Mouse (Mus musculus) erythroblast, adult 5-6 weeks (primary cell): ENCODE measurements around the gene Ets2. TPM values are rescaled to one million over a fixed set of nuclear protein-coding genes. Genes with fewer than 3 reads are reported as not detected.

Experiments used
- ATAC-seq: replicated peaks from 2 replicates; pipeline ENCODE4 v1.8.0; 2016; ENCODE audit warnings: moderate number of reproducible peaks, mild to moderate bottlenecking, moderate TSS enrichment, inconsistent platforms; ENCODE audit not compliant: poor library complexity, low FRiP score, severe bottlenecking
- total RNA-seq, 2 experiments: library from RNA; stranded (forward) in 1 of 2; stranded (reverse) in 1 of 2; fragments of 150-400 nt in 1 of 2; fragments of 200-764, 138-1000 nt in 1 of 2; gene quantifications; 2 replicates each; pipeline versions ENCODE4 v1.2.3 to v1.2.4; 2015 to 2017; ENCODE audit warnings: low replicate concordance in 2 of 2

The Ets2 gene
- total RNA-seq (2015; ENCODE audit: low replicate concordance), result 2.1 and 4.6 TPM in 2 replicates
- total RNA-seq (2017; ENCODE audit: low replicate concordance), result 2.6 and 5.9 TPM in 2 replicates

DNA sequence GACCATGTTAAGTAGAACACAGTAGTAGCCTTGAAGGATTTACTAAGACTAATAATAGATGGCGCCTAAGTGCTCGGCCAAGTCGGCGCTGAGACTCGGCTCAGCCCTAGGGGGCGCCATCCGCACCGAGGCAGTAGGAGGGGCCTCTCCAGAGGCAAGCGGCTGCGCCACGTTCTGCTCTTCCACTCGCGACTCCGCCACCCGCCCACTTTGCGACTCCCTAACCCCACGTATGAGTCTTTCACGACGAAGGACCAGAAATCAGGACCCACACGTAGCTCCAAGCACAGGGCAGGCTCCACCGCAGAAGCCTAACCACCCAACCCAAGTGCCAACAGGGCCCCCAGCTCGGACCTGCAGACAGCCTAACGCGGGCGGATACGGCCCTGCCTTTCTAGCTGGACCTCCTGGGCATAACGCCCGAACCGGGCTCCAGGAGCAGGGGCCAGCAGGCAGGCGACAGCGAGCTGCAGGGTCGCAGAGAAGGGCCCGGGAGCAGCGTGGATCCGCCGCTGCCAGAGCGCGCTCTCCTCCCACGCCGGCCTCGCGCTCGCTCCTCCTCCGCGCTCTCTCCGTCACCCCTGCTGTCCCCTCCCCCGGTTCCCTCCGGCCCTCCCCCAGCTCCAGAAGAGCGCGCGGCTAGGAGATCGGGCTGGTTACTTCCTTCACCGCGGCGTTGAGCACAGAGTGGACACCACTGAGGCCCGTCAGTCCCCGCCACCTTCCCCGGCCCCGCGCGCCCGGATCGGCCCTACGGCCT, at the start of gene Ets2:
Gene Ets2 (plus strand): TSS at position 274 of the 760 bp plus-strand sequence.
- ATAC-seq, result peak; percentile 65; the same call in 1 of the 2 replicates

DNA sequence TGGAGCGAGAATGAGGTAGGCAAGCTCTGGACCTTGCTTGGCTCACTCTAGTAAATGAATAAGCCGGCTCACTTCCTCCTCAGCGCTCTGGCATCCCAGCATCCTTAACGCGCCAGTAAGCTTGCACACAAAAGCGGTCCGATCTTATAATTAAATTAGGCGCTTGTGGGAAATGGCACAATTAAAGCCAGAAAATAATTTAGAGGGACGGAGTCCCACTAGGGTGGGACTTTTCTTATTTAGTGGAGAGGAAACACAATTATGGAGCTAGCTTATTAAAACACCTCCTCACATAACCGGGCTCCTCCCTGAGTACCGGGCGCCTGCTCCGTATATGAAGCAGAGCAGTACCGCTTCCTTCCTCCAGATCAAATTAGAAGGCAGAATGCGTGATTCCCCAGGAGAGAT, 47.7 kb upstream of the Ets2 start:
- no peak for ATAC-seq

DNA sequence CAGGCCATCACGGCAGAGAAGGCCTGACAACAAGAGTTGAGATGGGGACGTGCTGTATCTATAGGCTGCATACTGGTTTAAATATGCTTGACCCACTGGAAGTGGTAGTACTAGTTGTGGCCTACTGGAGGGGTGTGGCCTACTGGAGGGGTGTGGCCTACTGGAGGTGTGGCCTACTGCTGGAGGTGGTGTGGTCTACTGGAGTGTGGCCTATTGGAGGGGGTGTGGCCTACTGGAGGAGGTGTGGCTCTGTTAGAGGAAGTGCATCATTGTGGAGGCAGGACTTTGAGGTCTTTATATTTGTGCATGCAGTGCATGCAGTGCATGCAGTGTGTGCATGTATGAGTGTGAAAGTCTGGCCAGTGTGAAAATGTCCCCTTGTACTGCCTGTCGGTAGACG, 45.3 kb upstream of the Ets2 start:
- 0 out of 2 replicates have a peak, but pooled peaks have one; percentile 40 for ATAC-seq

DNA sequence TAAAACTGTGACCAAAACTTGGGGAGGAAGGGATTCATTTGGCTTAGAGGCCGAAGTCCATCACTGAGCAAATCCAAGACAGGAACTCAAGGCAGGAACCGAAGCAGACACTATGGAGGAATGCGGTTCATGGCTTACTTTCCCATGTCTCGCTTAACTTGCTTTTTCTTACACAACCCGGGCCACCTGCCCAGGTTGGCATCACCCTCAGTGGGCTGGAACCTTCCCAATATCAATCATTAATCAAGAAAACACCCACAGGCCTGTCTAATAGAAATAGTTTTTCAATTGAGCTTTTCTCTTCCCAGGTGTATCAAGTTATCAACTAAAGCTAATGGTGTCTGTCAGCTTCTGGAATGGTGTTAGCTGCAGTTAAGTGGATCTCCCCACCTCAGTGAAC, 44.7 kb upstream of the Ets2 start:
- ATAC-seq, result no peak

DNA sequence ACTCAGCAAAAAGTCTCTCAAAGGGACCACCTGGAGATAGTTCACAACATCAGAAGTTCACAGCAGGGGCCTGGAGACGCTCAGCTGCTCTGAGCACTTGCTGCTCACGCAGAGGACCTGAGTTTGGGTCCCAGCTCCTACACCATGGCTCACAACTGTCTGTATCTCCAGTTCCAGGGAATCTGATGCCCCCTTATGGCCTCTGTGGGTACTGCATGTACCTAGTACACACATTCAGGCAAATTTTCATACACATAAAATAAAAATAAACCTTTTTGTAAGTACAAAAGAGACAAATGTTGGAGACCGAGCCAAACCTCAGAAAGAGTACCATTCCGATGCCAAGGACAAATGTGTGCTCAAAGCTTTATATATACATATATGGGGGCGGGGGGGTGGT, 44.1 kb upstream of the Ets2 start:
- no peak for ATAC-seq

DNA sequence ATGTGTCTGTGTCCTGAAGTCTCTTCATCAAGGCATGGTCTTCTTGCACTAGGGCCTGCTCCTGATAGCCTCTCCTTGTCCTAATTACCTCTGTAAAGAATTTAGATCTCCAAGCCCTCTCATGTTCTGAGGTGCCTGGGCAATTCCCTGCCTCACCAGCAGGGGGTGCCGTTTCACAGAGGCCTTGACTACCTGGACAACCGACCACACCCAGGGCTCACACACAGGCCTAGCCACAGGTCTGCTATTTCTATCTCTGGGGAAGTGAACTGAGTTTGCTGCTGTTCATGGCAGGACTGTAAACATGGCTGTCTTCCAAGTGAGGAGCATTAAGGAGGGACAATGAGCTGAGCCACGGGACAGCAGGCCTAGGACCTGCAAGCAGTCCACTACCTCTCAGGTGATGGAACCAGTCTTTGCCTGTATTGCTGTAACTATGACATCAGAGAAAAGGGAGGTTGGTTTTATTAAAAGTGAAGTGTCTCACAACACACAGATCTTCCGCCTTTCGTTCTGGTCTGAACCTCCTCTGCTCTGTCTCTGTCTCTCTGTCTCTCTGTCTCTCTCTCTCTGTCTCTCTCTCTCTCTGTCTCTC, 42.9 kb upstream of the Ets2 start:
- peak; percentile 62; the same call in 1 of the 2 replicates for ATAC-seq

DNA sequence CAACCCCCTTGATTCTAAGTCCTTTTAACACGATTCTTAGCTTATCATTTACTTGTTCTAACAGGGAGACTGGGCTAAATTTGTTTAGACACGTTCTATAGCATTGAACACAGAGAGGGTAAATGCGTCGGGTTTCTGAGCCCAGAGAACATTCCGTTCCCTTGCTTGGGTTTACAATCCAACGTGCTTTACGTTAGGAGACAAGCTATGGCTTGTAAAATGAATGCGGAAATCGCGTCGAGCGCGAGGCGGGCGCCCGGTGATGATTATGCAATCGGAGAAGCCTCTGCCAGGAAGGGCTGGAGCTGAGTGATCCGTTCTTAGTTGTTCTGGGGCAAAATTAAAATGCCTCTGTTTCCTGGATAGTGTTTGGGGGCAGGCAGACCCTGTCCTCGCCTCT, 42.4 kb upstream of the Ets2 start:
- no peak for ATAC-seq

DNA sequence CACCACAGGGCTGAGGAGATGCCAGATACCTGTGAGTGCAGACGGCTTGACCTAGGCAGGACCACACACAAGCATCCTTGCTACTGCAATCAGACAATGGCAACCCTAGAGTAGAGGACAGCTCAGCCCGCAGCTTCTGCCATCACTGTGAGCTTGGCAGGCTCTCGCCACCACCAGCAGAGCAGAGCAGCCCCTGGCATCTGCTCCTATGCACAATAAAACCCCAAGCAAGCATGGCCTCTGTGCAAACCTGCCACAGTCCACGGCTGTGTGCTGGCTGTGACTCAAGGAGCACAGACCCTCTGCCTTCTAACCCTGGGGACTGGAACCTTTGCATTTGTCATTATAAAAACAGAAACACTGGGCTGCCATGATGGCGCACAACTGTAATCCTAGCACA, 41.0 kb upstream of the Ets2 start:
- ATAC-seq, result no peak

DNA sequence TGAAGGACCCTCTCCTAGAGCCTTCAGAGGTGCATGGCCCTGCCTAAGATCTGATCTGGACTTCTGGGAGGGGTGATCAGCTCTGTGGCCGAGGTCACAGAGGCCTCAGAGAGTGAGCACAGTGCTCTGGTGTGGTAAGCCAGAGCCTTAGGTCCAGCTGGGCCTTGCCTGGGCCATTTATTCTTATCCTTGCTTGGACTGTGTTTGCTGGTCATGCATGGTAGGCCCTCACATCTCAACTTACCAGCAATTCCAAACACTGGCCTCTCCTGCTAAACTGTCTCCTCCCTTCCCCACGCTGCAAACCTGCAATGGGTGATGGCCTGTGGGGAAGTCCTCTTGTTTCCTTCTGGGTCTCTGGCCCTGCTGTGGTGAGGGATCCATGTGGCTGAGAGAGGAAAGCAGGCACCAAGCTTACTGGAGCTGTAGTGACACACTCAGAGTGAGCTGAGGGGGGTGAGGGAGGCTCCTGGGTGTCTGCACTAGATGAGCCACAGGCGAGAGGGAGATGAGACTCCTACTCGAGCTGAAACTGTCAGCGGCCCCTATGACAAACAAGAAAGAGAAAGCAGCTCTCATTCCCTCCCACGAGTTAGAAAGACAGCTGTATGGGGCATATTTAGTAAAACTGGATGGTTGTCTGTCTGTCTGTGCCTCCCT, 36.3 kb upstream of the Ets2 start:
- ATAC-seq, result no peak

DNA sequence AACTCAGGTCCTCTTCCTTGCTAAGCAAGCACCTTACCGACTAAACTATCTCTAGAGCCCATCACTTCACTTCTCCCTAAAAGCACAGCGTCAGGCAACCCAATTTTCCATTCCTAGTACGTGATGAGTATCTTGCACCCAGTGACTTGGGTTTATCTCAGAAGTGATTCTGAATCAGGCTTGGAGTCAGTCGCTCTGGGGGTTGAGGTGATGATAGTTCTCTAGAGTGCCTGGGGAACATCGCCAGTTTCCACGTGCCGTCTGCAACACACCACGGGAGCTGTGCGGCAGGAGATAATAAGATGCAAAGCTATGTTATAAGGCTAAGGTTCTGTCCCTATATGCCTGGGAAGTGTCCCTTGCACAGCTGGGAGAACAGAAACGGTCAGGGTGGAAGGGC, 35.6 kb upstream of the Ets2 start:
- ATAC-seq, result no peak

DNA sequence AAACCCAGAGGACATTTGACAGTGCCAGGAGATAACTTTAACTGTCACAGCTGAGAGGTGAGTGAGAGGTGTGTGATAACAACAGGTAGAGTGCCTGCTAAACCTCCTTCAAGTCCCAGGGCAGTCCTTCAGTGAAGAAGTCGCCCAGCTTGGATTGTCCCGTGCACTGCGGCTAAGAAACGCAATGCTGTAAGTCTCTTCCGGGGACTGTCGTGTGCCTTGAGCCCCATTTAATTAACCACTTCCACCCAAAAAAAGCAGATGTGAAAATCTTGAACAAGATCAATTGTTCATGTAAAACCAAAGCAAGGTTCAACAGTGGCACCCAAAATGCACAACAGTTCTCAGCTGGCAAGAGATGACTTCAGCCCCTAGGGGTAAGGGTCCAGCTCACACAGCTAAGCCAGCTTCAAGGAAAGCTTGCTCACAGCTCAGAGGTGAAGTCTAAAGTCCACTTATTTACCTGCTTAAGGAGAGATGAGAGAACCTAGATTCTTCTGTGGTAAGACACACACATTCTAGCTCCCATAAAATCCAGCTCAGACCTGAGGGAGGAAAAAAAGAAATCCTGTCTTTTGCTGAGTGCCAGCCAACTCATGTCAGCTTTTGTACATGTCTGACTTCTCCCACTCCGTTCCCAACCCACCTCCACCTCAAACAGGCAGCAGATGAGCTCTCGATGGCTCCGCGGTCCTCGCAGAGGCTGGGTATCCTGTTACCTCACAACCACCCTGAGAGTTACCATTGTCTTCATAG, 34.3 kb upstream of the Ets2 start:
- no peak for ATAC-seq

DNA sequence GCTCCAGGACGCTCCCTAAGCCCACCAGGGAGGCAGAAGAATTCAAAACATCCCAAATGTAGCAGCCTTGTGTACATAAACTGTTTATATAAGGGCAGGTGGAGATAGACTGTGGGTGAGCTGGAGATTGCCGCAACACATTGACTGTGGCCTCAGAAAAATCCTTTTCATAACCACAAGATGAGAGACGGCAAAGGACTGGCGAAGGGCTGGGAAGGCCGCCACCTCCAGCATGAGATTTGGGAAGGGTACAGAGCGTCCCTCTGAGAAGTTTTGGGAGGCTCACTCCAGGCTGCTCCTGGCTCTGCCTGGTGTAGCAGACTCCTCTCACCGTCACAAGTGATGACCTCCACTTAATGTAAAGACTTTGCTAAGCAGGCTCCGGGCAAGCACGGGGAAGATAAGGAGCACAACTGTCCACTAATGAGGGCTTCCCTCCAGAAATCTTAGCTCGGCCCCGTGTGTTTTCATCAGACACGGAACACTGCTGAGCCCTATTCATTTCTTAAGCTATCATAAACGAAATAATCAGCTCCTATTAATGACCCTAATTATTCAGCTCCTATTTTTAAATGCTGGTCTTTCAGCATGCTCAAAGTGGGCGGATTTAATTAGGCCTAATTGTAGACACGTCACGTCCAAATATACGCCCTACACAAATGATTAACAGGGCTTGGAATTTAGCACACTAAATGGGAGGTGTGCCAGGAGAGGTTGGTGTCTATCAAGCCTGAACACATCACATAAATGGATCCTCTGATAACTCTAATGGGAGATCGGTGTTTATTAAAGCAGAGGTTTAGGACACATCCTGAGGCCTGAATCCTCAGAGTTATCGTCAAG, 33.5 kb upstream of the Ets2 start:
- ATAC-seq, result no peak

DNA sequence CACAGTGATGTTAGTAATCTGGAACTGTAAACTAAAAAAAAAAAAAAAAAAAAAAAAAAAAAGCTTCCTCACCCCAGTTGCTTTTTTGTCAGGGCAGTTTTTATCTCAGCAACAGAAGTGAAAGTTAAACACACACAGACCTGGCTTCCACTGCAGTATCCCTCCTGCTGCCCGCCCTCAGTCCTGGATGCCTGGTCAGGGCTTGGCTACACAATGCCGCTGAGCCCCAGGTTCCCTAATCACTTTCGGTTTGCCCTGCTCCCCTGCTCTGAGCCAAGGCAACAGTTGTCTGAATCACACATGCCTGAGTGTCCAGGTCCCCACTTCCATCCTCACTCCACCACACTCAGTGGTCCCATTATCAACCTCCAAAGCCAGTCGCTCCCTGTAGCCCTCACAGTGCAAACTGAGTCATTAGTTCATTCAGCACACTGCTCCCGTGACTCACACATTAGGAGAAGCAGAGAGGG, 27.4 kb upstream of the Ets2 start:
- no peak for ATAC-seq

DNA sequence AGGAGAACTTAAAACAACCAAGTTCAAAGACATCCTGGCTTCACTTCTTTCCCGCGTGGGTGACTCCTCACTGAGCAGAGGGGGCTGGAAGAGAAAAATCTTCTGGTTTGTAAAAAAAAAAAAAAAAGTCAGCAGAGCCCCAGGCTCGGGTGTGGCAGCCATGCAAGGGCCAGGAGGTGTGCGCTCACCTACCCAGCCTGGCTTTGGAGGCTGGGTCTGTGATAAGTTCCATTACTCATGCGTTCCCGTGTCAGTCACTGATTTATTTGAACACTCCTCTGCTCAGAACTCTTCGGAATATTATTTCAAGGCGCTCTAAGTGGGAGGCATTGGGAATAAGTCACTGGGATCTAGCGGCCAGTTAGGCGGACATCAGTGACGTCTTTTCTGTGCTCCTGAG, 26.7 kb upstream of the Ets2 start:
- ATAC-seq, result no peak

DNA sequence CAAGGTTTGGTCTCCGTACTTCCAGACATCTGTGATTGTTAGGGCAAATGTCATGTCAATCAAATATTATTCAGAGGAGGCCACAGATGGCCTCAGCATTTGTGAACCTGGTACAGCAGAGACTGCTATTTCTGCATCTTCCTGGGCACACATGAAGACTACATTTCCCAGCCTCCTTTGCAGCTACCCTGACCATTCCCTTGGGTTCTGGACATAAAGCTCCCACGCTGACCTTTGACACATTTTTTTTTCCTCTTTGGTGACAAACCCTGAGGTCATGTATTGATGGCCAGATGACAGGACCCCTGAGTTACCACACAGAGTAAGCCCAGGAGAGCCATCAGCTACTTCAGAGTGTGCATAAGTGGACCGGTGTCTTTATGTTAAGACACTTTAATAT, 25.2 kb upstream of the Ets2 start:
- ATAC-seq, result no peak

DNA sequence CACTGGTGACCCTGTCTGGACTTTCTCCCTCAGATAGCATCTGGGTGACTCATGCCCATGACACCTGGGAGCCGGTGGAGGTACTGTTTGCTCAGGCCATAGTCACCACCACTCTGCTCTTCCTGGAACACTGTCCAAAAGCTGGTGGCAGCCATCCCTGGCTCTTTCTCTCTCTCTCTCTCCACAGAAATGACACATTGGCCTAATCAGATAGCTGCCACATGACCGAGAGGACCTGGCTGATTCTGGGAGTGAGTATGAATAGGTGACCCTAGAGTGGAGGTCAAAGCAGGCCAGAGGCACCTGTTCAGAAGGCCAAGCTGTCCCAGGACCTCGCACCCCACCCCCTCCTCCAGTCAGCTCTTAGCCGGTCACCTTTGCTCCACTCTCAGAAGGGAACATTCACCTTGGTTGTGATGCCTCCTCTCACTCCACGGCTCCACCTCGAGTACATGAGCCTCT, 19.4 kb upstream of the Ets2 start:
- no peak for ATAC-seq

DNA sequence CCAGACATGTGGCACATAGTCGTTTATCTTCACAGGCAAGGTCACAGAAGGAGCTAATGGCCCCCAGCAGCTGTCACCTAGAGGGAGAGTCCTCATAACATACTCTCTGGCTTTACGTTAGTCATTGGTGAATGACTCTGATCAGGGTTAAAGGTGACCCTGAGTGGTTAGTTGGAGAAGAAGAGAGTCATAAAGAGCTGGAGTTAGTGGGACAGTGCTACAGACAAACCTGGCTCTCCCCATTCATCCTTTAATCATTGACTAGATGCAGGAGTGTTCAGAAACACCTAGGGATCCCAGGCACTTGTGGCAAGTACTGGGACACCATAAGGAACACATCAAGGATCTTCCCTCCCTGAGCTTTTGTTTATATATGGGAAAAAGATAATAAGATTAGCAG, 16.1 kb upstream of the Ets2 start:
- ATAC-seq, result no peak

DNA sequence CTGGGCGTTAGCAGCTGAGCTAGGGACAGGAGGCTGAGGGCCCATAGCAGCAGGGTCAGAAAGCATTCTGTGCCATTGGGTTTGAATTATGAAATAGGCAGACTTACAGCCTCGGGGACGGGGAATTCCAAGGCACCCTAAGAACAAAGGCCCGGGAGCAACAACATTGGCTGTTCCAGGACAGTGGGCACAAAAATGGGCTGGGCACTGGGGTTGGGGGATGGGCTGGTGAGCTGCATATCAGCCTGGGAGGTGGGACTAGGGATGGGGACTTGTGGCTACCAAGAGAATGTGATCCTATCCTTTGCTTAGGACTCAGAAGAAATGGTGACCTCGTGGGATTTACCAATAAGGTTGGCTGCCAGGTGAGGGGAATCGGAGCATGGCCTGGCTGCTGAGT, 15.6 kb upstream of the Ets2 start:
- ATAC-seq, result no peak

DNA sequence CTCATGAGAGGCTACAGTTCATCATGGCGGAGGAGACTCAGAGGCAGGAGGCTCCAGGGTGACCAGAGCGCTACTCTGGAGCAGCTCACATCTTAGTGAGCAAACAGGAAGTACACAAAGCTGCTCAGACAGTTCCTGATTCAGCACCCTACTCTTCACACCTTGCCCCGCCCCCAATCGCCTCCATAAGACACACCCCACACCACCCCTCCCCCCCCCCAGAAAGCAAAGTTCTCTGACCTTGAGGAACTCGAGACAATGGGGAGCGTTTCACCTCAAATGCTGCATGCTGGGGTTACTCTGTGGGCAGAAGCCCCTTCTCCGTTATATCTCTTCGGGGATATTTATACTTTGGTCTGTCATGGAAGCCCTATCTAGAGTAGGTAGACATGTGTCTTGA, 15.0 kb upstream of the Ets2 start:
- ATAC-seq, result no peak
